Mouse (Mus musculus) MEL (cell line): ENCODE measurements around the gene Syce2. TPM values are rescaled to one million over a fixed set of nuclear protein-coding genes. Genes with fewer than 3 reads are reported as not detected.

Experiments used
- DNase-seq: peaks from one replicate; pipeline ENCODE4 v3.0.0; 2011; ENCODE audit warnings: low read depth, low spot score
- H3K27ac ChIP-seq: 2 replicates; pipeline ENCODE4 v1.5.1; 2012; ENCODE audit warnings: low read depth, mild to moderate bottlenecking, control low read depth, low read length, moderate library complexity; ENCODE audit not compliant: control insufficient read depth
- H3K27me3 ChIP-seq, 2 experiments: fragments of 150-350 bp in 1 of 2; sonication (generic) in 1 of 2; 2 replicates each; pipeline ENCODE4 v1.6.1; 2012; ENCODE audit warnings: low read length in 2 of 2, mild to moderate bottlenecking in 2 of 2, improper control_type of control experiment in 1 of 2, moderate library complexity in 1 of 2; ENCODE audit not compliant: insufficient read depth in 2 of 2, control insufficient read depth in 1 of 2
- H3K36me3 ChIP-seq, 2 experiments: 2 replicates each; pipeline ENCODE4 v1.6.1; 2012 to 2014; ENCODE audit warnings: low read length in 2 of 2, improper control_type of control experiment in 1 of 2, inconsistent platforms in 1 of 2, mild to moderate bottlenecking in 1 of 2; ENCODE audit not compliant: insufficient read depth in 2 of 2, control insufficient read depth in 1 of 2
- H3K4me1 ChIP-seq, 2 experiments: fragments of 150-350 bp in 1 of 2; sonication (generic) in 1 of 2; 2 replicates each; pipeline ENCODE4 v1.6.1; 2012; ENCODE audit warnings: low read length in 2 of 2, improper control_type of control experiment in 1 of 2, mild to moderate bottlenecking in 1 of 2; ENCODE audit not compliant: insufficient read depth in 2 of 2, control insufficient read depth in 1 of 2
- H3K4me3 ChIP-seq, 2 experiments: fragments of 150-350 bp in 1 of 2; sonication (generic) in 1 of 2; 2 replicates each; pipeline ENCODE4 v1.5.1; 2012; ENCODE audit warnings: low read depth in 2 of 2, low read length in 2 of 2, mild to moderate bottlenecking in 2 of 2, moderate library complexity in 2 of 2, control low read depth in 1 of 2, improper control_type of control experiment in 1 of 2; ENCODE audit not compliant: control insufficient read depth in 1 of 2, insufficient read depth in 1 of 2
- H3K79me2 ChIP-seq: 2 replicates; pipeline ENCODE4 v1.6.1; 2012; ENCODE audit warnings: mild to moderate bottlenecking, low read length, moderate library complexity; ENCODE audit not compliant: control insufficient read depth, poor library complexity, insufficient read depth
- H3K9ac ChIP-seq: 2 replicates; pipeline ENCODE4 v1.6.1; 2012; ENCODE audit warnings: low read depth, mild to moderate bottlenecking, control low read depth, low read length, moderate library complexity; ENCODE audit not compliant: control insufficient read depth, poor library complexity, severe bottlenecking
- H3K9me3 ChIP-seq: fragments of 150-350 bp; sonication (generic); replicated peaks from 2 replicates; pipeline ENCODE4 v1.6.1; 2012; ENCODE audit warnings: mild to moderate bottlenecking, low read length, improper control_type of control experiment, moderate library complexity; ENCODE audit not compliant: insufficient read depth
- BHLHE40 ChIP-seq: IDR thresholded peaks from 2 replicates; pipeline ENCODE4 v1.6.1; 2012; ENCODE audit warnings: low read depth, mild to moderate bottlenecking, inconsistent platforms, low read length, improper control_type of control experiment, borderline replicate concordance
- CHD1 ChIP-seq: IDR thresholded peaks from 2 replicates; pipeline ENCODE4 v1.6.1; 2012; ENCODE audit warnings: low read depth, mild to moderate bottlenecking, inconsistent platforms, low read length, improper control_type of control experiment
- CHD2 ChIP-seq: IDR thresholded peaks from 2 replicates; pipeline ENCODE4 v1.6.1; 2011; ENCODE audit warnings: low read length, improper control_type of control experiment
- CTCF ChIP-seq, 3 experiments: IDR thresholded peaks in 2 of 3; conservative IDR thresholded peaks in 1 of 3; 2 replicates each; pipeline ENCODE4 v1.5.1; 2011 to 2012; ENCODE audit warnings: low read length in 3 of 3, low read depth in 2 of 3, mild to moderate bottlenecking in 2 of 3, improper control_type of control experiment in 1 of 3, inconsistent platforms in 1 of 3, mixed read lengths in 1 of 3, moderate library complexity in 1 of 3; ENCODE audit not compliant: control insufficient read depth in 1 of 3, insufficient read depth in 1 of 3, poor library complexity in 1 of 3, severe bottlenecking in 1 of 3
- E2F4 ChIP-seq: IDR thresholded peaks from 2 replicates; pipeline ENCODE4 v1.6.1; 2011; ENCODE audit warnings: low read depth, low read length, improper control_type of control experiment, borderline replicate concordance
- ELF1 ChIP-seq: IDR thresholded peaks from 2 replicates; pipeline ENCODE4 v1.6.1; 2014; ENCODE audit warnings: low read depth, mild to moderate bottlenecking, inconsistent platforms, low read length, improper control_type of control experiment, moderate library complexity
- EP300 ChIP-seq, 2 experiments: IDR thresholded peaks; 2 replicates each; pipeline ENCODE4 v1.6.1; 2011; ENCODE audit warnings: improper control_type of control experiment in 2 of 2, low read length in 2 of 2, low read depth in 1 of 2, mild to moderate bottlenecking in 1 of 2
- ETS1 ChIP-seq: IDR thresholded peaks from 2 replicates; pipeline ENCODE4 v1.6.1; 2012; ENCODE audit warnings: low read depth, mild to moderate bottlenecking, inconsistent platforms, low read length, improper control_type of control experiment, moderate library complexity
- GABPA ChIP-seq: IDR thresholded peaks from 2 replicates; pipeline ENCODE4 v1.6.1; 2012; ENCODE audit warnings: low read depth, mild to moderate bottlenecking, inconsistent platforms, low read length, improper control_type of control experiment, moderate library complexity
- HCFC1 ChIP-seq: IDR thresholded peaks from 2 replicates; pipeline ENCODE4 v1.6.1; 2012; ENCODE audit warnings: low read depth, mild to moderate bottlenecking, inconsistent platforms, low read length, improper control_type of control experiment, moderate library complexity
- KAT2A ChIP-seq: conservative IDR thresholded peaks from 2 replicates; pipeline ENCODE4 v1.6.1; 2012; ENCODE audit warnings: low read depth, low read length, improper control_type of control experiment, inconsistent platforms
- MAFK ChIP-seq: IDR thresholded peaks from 2 replicates; pipeline ENCODE4 v1.6.1; 2011; ENCODE audit warnings: low read depth, mild to moderate bottlenecking, low read length, improper control_type of control experiment, borderline replicate concordance
- MAX ChIP-seq: IDR thresholded peaks from 2 replicates; pipeline ENCODE4 v1.6.1; 2011; ENCODE audit warnings: low read length, improper control_type of control experiment
- MEF2A ChIP-seq: IDR thresholded peaks from 2 replicates; pipeline ENCODE4 v1.6.1; 2014; ENCODE audit warnings: low read depth, mild to moderate bottlenecking, inconsistent platforms, low read length, improper control_type of control experiment; ENCODE audit not compliant: poor library complexity, insufficient replicate concordance, severe bottlenecking; ENCODE audit errors: extremely low read depth
- MXI1 ChIP-seq: IDR thresholded peaks from 2 replicates; pipeline ENCODE4 v1.6.1; 2011; ENCODE audit warnings: mild to moderate bottlenecking, low read depth, low read length, improper control_type of control experiment
- MYC ChIP-seq: IDR thresholded peaks from 2 replicates; pipeline ENCODE4 v1.6.1; 2011; ENCODE audit warnings: low read depth, mild to moderate bottlenecking, low read length, improper control_type of control experiment, moderate library complexity
- NELFE ChIP-seq: IDR thresholded peaks from 2 replicates; pipeline ENCODE4 v1.6.1; 2011; ENCODE audit warnings: low read depth, low read length, improper control_type of control experiment
- NRF1 ChIP-seq: IDR thresholded peaks from 2 replicates; pipeline ENCODE4 v1.6.1; 2014; ENCODE audit warnings: low read depth, mild to moderate bottlenecking, inconsistent platforms, low read length, improper control_type of control experiment, moderate library complexity; ENCODE audit not compliant: poor library complexity, insufficient read depth, severe bottlenecking
- POLR2A ChIP-seq, 2 experiments: IDR thresholded peaks; 2 replicates each; pipeline ENCODE4 v1.6.1; 2011 to 2012; ENCODE audit warnings: low read length in 2 of 2, mild to moderate bottlenecking in 2 of 2, control low read depth in 1 of 2, improper control_type of control experiment in 1 of 2, low read depth in 1 of 2, moderate library complexity in 1 of 2; ENCODE audit not compliant: control insufficient read depth in 1 of 2, insufficient read depth in 1 of 2, poor library complexity in 1 of 2
- POLR2AphosphoS2 ChIP-seq: IDR thresholded peaks from 2 replicates; pipeline ENCODE4 v1.6.1; 2011; ENCODE audit warnings: low read length, improper control_type of control experiment
- POLR2AphosphoS5 ChIP-seq: IDR thresholded peaks from 2 replicates; pipeline ENCODE4 v1.6.1; 2012; ENCODE audit warnings: low read depth, borderline replicate concordance, mild to moderate bottlenecking, inconsistent platforms, low read length, moderate library complexity, mixed read lengths
- RAD21 ChIP-seq: IDR thresholded peaks from 2 replicates; pipeline ENCODE4 v1.6.1; 2011; ENCODE audit warnings: mild to moderate bottlenecking, low read depth, low read length, improper control_type of control experiment
- RCOR1 ChIP-seq: IDR thresholded peaks from 2 replicates; pipeline ENCODE4 v1.6.1; 2012; ENCODE audit warnings: low read depth, mild to moderate bottlenecking, inconsistent platforms, low read length, improper control_type of control experiment
- SIN3A ChIP-seq: IDR thresholded peaks from 2 replicates; pipeline ENCODE4 v1.6.1; 2012; ENCODE audit warnings: low read length, improper control_type of control experiment, inconsistent platforms
- TAL1 ChIP-seq: IDR thresholded peaks from 2 replicates; pipeline ENCODE4 v1.6.1; 2012; ENCODE audit warnings: mild to moderate bottlenecking, inconsistent platforms, low read length, moderate library complexity, mixed read lengths
- TBP ChIP-seq: IDR thresholded peaks from 2 replicates; pipeline ENCODE4 v1.8.0; 2011; ENCODE audit warnings: low read depth, low read length, improper control_type of control experiment
- TCF12 ChIP-seq: IDR thresholded peaks from 2 replicates; pipeline ENCODE4 v1.6.1; 2014; ENCODE audit warnings: low read depth, mild to moderate bottlenecking, inconsistent platforms, low read length, improper control_type of control experiment, moderate library complexity
- UBTF ChIP-seq: IDR thresholded peaks from 2 replicates; pipeline ENCODE4 v1.6.1; 2012; ENCODE audit warnings: low read depth, mild to moderate bottlenecking, inconsistent platforms, low read length, improper control_type of control experiment, moderate library complexity, borderline replicate concordance; ENCODE audit not compliant: insufficient read depth
- USF1 ChIP-seq: IDR thresholded peaks from 2 replicates; pipeline ENCODE4 v1.6.1; 2014; ENCODE audit warnings: low read depth, mild to moderate bottlenecking, inconsistent platforms, low read length, improper control_type of control experiment, moderate library complexity
- USF2 ChIP-seq, 2 experiments: IDR thresholded peaks; 2 replicates each; pipeline ENCODE4 v1.6.1; 2011 to 2012; ENCODE audit warnings: improper control_type of control experiment in 2 of 2, low read length in 2 of 2, borderline replicate concordance in 1 of 2, inconsistent platforms in 1 of 2, low read depth in 1 of 2, mild to moderate bottlenecking in 1 of 2; ENCODE audit not compliant: insufficient read depth in 1 of 2
- ZC3H11A ChIP-seq: IDR thresholded peaks from 2 replicates; pipeline ENCODE4 v1.6.1; 2012; ENCODE audit warnings: low read depth, mild to moderate bottlenecking, inconsistent platforms, low read length, improper control_type of control experiment
- ZMIZ1 ChIP-seq: IDR thresholded peaks from 2 replicates; pipeline ENCODE4 v1.6.1; 2012; ENCODE audit warnings: low read depth, mild to moderate bottlenecking, inconsistent platforms, low read length, improper control_type of control experiment, moderate library complexity
- polyA plus RNA-seq, 2 experiments: library from polyadenylated mRNA; stranded (reverse) in 1 of 2; unstranded in 1 of 2; fragments of >175 nt in 1 of 2; fragments of >200 nt in 1 of 2; gene quantifications; 2 replicates each; pipeline versions ENCODE4 v1.2.1 to v1.2.4; 2012; ENCODE audit warnings: low replicate concordance in 2 of 2, low read depth in 1 of 2; ENCODE audit not compliant: insufficient read length in 2 of 2, insufficient read depth in 1 of 2, missing spikeins in 1 of 2
- total RNA-seq: library from RNA; depleted of rRNA; stranded (reverse); fragments of 300-350 nt; gene quantifications from 2 replicates; pipeline ENCODE4 v1.2.3, GENCODE M21; 2012

Syce2 gene
- total and polyA plus RNA-seq, 3 experiments, result 75.5 to 115 TPM; not detected in 1

GRCm38 (mm10) chr8:84892993-84893708, 21.2 kb downstream of the Syce2 start (continued):
- TF ChIP-seq USF2 (IDR thresholded peaks at IDR 0.05; ENCODE audit: borderline replicate concordance in 1 of 2, insufficient read depth in 1 of 2, low read depth in 1 of 2, low read length in 2 of 2) (no peak), ELF1 (no peak), BHLHE40 (no peak), USF1 (no peak)
- TF ChIP-seq, all 39 proteins: peak for 6

- Histone ChIP-seq H3K27me3 (no peaks in the 10 kb centered on the region), H3K9me3 (no peaks in the 10 kb centered on the region), H3K4me3 (peak within 1 kb of the TSS; percentile 55 to 76), H3K36me3 (peaks cover 0 to 18% of the 10 kb centered on the region in 2 experiments; a peak in 2 of 4 replicates), H3K79me2 (peaks cover 4% of the 10 kb centered on the region; the same call in 1 of the 2 replicates), H3K9ac (peak within 1 kb of the TSS; percentile 72), H3K27ac (peak within 1 kb of the TSS; percentile 24), H3K4me1 (peaks cover 10 to 27% of the 10 kb centered on the region in 2 experiments)
- DNase-seq, result peak; percentile 98
- TF ChIP-seq ZMIZ1, result peak; percentile 55; the same call in 1 of the 2 replicates
- no peak for TF ChIP-seq E2F4
- TF ChIP-seq RAD21, result no peak
- TF ChIP-seq HCFC1, result peak; percentile 84
- TF ChIP-seq UBTF, result peak; percentile 73; the same call in 1 of the 2 replicates
- 0 out of 2 replicates have a peak, but pooled peaks have one; percentile 10 for TF ChIP-seq ETS1
- TF ChIP-seq ELF1, result peak; percentile 91
- TF ChIP-seq ZC3H11A, result no peak
- no peak for TF ChIP-seq USF2 (IDR thresholded peaks at IDR 0.05; ENCODE audit: borderline replicate concordance in 1 of 2, insufficient read depth in 1 of 2, low read depth in 1 of 2, low read length in 2 of 2)
- TF ChIP-seq KAT2A, result no peak
- peak in 1 of 2 experiments; percentile 61; a peak in 2 of 4 replicates for TF ChIP-seq POLR2A (IDR thresholded peaks at IDR 0.05; ENCODE audit: control insufficient read depth in 1 of 2, insufficient read depth in 1 of 2, low read depth in 1 of 2, low read length in 2 of 2, poor library complexity in 1 of 2)
- no peak for TF ChIP-seq RCOR1
- no peak for TF ChIP-seq NRF1
- TF ChIP-seq MXI1, result peak; percentile 75
- no peak for TF ChIP-seq MYC
- TF ChIP-seq EP300 (IDR thresholded peaks at IDR 0.05; ENCODE audit: low read depth in 1 of 2, low read length in 2 of 2), result no peak
- no peak for TF ChIP-seq POLR2AphosphoS2
- no peak for TF ChIP-seq TCF12
- TF ChIP-seq BHLHE40, result no peak
- no peak for TF ChIP-seq CHD2
- TF ChIP-seq CTCF (IDR thresholded peaks at IDR 0.05 in 2 of 3, conservative IDR thresholded peaks at IDR 0.05 in 1 of 3; ENCODE audit: control insufficient read depth in 1 of 3, insufficient read depth in 1 of 3, low read depth in 2 of 3, low read length in 3 of 3, poor library complexity in 1 of 3, severe bottlenecking in 1 of 3), result no peak
- TF ChIP-seq MAFK, result no peak
- no peak for TF ChIP-seq MEF2A
- TF ChIP-seq GABPA, result no peak
- TF ChIP-seq TBP, result peak; percentile 68
- no peak for TF ChIP-seq TAL1
- no peak for TF ChIP-seq CHD1
- no peak for TF ChIP-seq POLR2AphosphoS5
- TF ChIP-seq SIN3A, result peak; percentile 100
- no peak for TF ChIP-seq MAX
- peak; percentile 71 for TF ChIP-seq NELFE
These were observed 21.8 kb downstream of the Syce2 start, which contains the start of gene Gcdh for GRCm38 (mm10) chr8:84893709-84894134. Gene Gcdh (minus strand): TSS chr8:84893921.
